Mouse (Mus musculus) small intestine, adult 2 months (tissue): Measurements from ENCODE around the gene Olfml3.

Experiments used
- CTCF ChIP-seq: fragments of 200-500 bp; IDR thresholded peaks from 2 replicates; pipeline ENCODE4 v1.5.1; 2012; ENCODE audit warnings: low read depth, mild to moderate bottlenecking, control low read depth, inconsistent platforms, low read length, moderate library complexity, mixed read lengths; ENCODE audit not compliant: insufficient replicate concordance, insufficient read length; ENCODE audit errors: extremely low read depth
- POLR2A ChIP-seq: fragments of 200-500 bp; IDR thresholded peaks from 2 replicates; pipeline ENCODE4 v1.6.1; 2012; ENCODE audit warnings: low read depth, mild to moderate bottlenecking, control low read depth, inconsistent platforms, low read length, moderate library complexity

DNA sequence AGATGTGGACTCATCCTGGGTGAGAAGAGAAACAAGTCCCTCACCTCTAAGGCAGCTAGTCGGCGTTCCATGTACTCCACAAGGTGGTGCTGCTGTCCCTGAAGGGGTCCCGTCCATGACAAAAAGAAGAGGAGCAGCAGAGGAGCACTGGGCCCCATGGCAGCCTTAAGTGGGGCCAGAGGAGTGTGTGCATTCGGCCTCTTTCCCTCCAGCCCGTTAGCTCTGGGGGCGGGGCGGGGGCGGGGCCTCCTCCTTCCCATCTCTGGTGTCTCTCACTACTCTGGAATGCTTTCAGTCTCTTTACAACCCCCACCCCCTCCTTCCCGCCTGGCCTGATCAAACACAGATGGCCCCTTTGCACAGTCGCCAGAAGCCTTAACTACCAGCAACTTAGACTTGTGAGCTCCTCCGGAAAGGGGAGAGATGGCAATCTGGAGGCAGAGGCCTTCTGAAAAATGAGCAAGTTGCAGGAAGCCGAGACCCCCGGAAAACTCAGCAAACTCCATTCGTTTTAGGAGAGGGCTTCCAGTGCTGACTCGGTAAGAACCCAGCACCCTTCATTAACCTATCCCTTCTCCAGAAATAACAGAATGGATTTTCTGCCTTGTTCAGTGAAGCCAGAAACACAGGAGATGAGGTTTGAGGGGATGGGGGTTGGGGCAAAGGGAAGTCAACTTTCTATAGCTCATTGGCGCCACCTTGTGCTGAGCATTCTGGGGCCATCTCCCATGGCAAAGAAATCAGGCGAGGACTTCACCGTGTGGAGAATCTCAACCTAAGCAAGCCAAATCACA lies at the start of gene Olfml3:
- TF ChIP-seq POLR2A, result peak; percentile 45; the same call in 1 of the 2 replicates
- peak; percentile 68; the same call in 1 of the 2 replicates for TF ChIP-seq CTCF
